Mouse (Mus musculus): ENCODE measurements around the gene Itga2b.

- no peak for TF ChIP-seq CTCF (conservative IDR thresholded peaks at IDR 0.05; ENCODE audit: insufficient read depth, insufficient read length, low read depth, low read length)
- no peak for TF ChIP-seq POLR2A (IDR thresholded peaks at IDR 0.05; ENCODE audit: low read depth, low read length)
Observed at GRCm38 (mm10) chr11:102407834-102408215, 62.1 kb downstream of the Itga2b start, which contains the start of gene Slc25a39.
